Mouse (Mus musculus) liver, adult 2 months (tissue): ENCODE results near the gene Zbed5. TPM values are rescaled to one million over a fixed set of nuclear protein-coding genes. Genes with fewer than 3 reads are reported as not detected.

ENCODE experiments used
- DNase-seq: peaks from one replicate; pipeline ENCODE4 v3.0.0-alpha.2; 2011; ENCODE audit warnings: low read depth, low spot score; ENCODE audit errors: extremely low read depth
- H3K27ac ChIP-seq: fragments of 200-500 bp; replicated peaks from 2 replicates; pipeline ENCODE4 v1.5.1; 2012; ENCODE audit warnings: low read depth, mild to moderate bottlenecking, control low read depth, inconsistent platforms, low read length; ENCODE audit not compliant: insufficient read depth
- H3K27me3 ChIP-seq: fragments of 200-500 bp; 2 replicates; pipeline ENCODE4 v1.6.1; 2012; ENCODE audit warnings: mild to moderate bottlenecking, moderate library complexity, low read length, inconsistent platforms; ENCODE audit not compliant: control insufficient read depth, insufficient read depth
- H3K36me3 ChIP-seq: fragments of 200-500 bp; 2 replicates; pipeline ENCODE4 v1.6.1; 2012; ENCODE audit warnings: low read length, inconsistent platforms; ENCODE audit not compliant: control insufficient read depth, insufficient read depth
- H3K4me1 ChIP-seq: fragments of 200-500 bp; 2 replicates; pipeline ENCODE4 v1.6.1; 2011; ENCODE audit warnings: low read length; ENCODE audit not compliant: control insufficient read depth, insufficient read depth
- H3K4me3 ChIP-seq: fragments of 200-500 bp; 2 replicates; pipeline ENCODE4 v1.5.1; 2011; ENCODE audit warnings: low read depth, mild to moderate bottlenecking, control low read depth, low read length, moderate library complexity; ENCODE audit not compliant: insufficient read depth
- H3K79me2 ChIP-seq: fragments of 200-500 bp; 2 replicates; pipeline ENCODE4 v1.6.1; 2012; ENCODE audit warnings: inconsistent platforms, mild to moderate bottlenecking, low read length, moderate library complexity; ENCODE audit not compliant: control insufficient read depth, insufficient read depth
- H3K9ac ChIP-seq: fragments of 200-500 bp; 2 replicates; pipeline ENCODE4 v1.6.1; 2012; ENCODE audit warnings: low read depth, mild to moderate bottlenecking, control low read depth, inconsistent platforms, low read length
- CTCF ChIP-seq: fragments of 200-500 bp; IDR thresholded peaks from 2 replicates; pipeline ENCODE4 v1.5.1; 2011; ENCODE audit warnings: low read depth, low read length, control low read depth
- POLR2A ChIP-seq: fragments of 200-500 bp; IDR thresholded peaks from 2 replicates; pipeline ENCODE4 v1.6.1; 2011; ENCODE audit warnings: low read length, control low read depth; ENCODE audit not compliant: insufficient read depth; ENCODE audit errors: extremely low read depth
- WGBS: fragments of 180-500 bp; shearing (Covaris S2); methylation state at CpG from one replicate; pipeline ENCODE4 v1.1.7; 2018; 5-methylcytosine and 5-hydroxymethylcytosine counted together
- polyA plus RNA-seq: library from polyadenylated mRNA; depleted of rRNA; stranded (reverse); fragments of >200 nt; gene quantifications from 2 replicates; pipeline ENCODE4 v1.2.3, GENCODE M21; 2012; rRNA removed
- total RNA-seq: library from RNA; depleted of rRNA; stranded (reverse); fragments of >200 nt; gene quantifications from 2 replicates; pipeline ENCODE4 v1.2.3, GENCODE M21; 2014; rRNA removed

Zbed5 gene
- total and polyA plus RNA-seq, 2 experiments, result 0.62 to 5.8 TPM

- 74% methylated on average over 1 of the region's 1 CpGs for WGBS
- no peak for DNase-seq
- H3K36me3 ChIP-seq, result peaks cover 5% of the 10 kb centered on the region; the same call in 1 of the 2 replicates
- no peak overlapping the region for H3K27ac ChIP-seq
- no peak overlapping the region for H3K9ac ChIP-seq
- H3K4me3 ChIP-seq, result no peak overlapping the region
- peaks cover 3% of the 10 kb centered on the region; the same call in 1 of the 2 replicates for H3K4me1 ChIP-seq
- peaks cover 16% of the 10 kb centered on the region; the same call in 1 of the 2 replicates for H3K79me2 ChIP-seq
- no peaks in the 10 kb centered on the region for H3K27me3 ChIP-seq
- TF ChIP-seq CTCF (no peak), POLR2A (no peak)
Measured at GRCm38 (mm10) chr5:129943402-129943801, 47.9 kb downstream of the Zbed5 start.

- H3K79me2 ChIP-seq, result peaks cover 26% of the 10 kb centered on the region; the same call in 1 of the 2 replicates
- no peaks in the 10 kb centered on the region for H3K27me3 ChIP-seq
- no peak for DNase-seq
- no peak overlapping the region for H3K27ac ChIP-seq
- no peak overlapping the region for H3K9ac ChIP-seq
- peaks cover 5% of the 10 kb centered on the region; the same call in 1 of the 2 replicates for H3K36me3 ChIP-seq
- H3K4me1 ChIP-seq, result peaks cover 9% of the 10 kb centered on the region
- TF ChIP-seq POLR2A, result no peak
- TF ChIP-seq CTCF, result no peak
- H3K4me3 ChIP-seq, result no peak overlapping the region
- 97% methylated on average over 2 of the region's 2 CpGs for WGBS
Measured at GRCm38 (mm10) chr5:129947528-129948033, 52.1 kb downstream of the Zbed5 start.

GRCm38 (mm10) chr5:129952143-129952542 lies 56.6 kb downstream of the Zbed5 start:
- WGBS, result 86% methylated on average over 4 of the region's 4 CpGs
- no peak overlapping the region for H3K27ac ChIP-seq
- H3K4me3 ChIP-seq, result no peak overlapping the region
- H3K9ac ChIP-seq, result no peak overlapping the region
- peaks cover 14% of the 10 kb centered on the region for H3K4me1 ChIP-seq
- no peak for DNase-seq
- H3K27me3 ChIP-seq, result no peaks in the 10 kb centered on the region
- H3K79me2 ChIP-seq, result peaks cover 25% of the 10 kb centered on the region; the same call in 1 of the 2 replicates
- H3K36me3 ChIP-seq, result 0 out of 2 replicates have a peak, but pooled peaks cover 5% of the 10 kb centered on the region
- TF ChIP-seq CTCF (no peak), POLR2A (no peak)

Other genes starting within 250 kb of the Zbed5 start
- gene Zfp11, start 225.6 kb upstream of the Zbed5 start, total RNA-seq, result 0.74 TPM in 2 replicates
- 0.58 and 0.61 TPM in 2 replicates for gene Zfp11, start 225.6 kb upstream of the Zbed5 start, polyA plus RNA-seq
- not detected in 2 replicates for gene Sept14, start 187.2 kb upstream of the Zbed5 start, total RNA-seq
- gene Sept14, start 187.2 kb upstream of the Zbed5 start, polyA plus RNA-seq, result not detected in 2 replicates
- 55.5 and 60.8 TPM in 2 replicates for gene Mrps17, start 180.2 kb upstream of the Zbed5 start, total RNA-seq
- 78.0 and 94.6 TPM in 2 replicates for gene Mrps17, start 180.2 kb upstream of the Zbed5 start, polyA plus RNA-seq
- gene Nipsnap2, start 170.7 kb upstream of the Zbed5 start, total RNA-seq, result 15.0 and 15.2 TPM in 2 replicates
- 10.8 and 15.0 TPM in 2 replicates for gene Nipsnap2, start 170.7 kb upstream of the Zbed5 start, polyA plus RNA-seq
- gene Psph, start 108.3 kb upstream of the Zbed5 start, total RNA-seq, result 4.1 and 9.8 TPM in 2 replicates
- 8.3 and 11.0 TPM in 2 replicates for gene Psph, start 108.3 kb upstream of the Zbed5 start, polyA plus RNA-seq
- 5.8 and 6.0 TPM in 2 replicates for gene Sumf2, start 48.7 kb upstream of the Zbed5 start, total RNA-seq
- 8.9 and 10.2 TPM in 2 replicates for gene Sumf2, start 48.7 kb upstream of the Zbed5 start, polyA plus RNA-seq
- 1,393 and 1,612 TPM in 2 replicates for gene Chchd2, start 8.3 kb upstream of the Zbed5 start, total RNA-seq
- gene Chchd2, start 8.3 kb upstream of the Zbed5 start, polyA plus RNA-seq, result 1,062 and 1,287 TPM in 2 replicates
- 0.13 and 0.28 TPM in 2 replicates for gene Phkg1, start 2.8 kb downstream of the Zbed5 start, total RNA-seq
- gene Phkg1, start 2.8 kb downstream of the Zbed5 start, polyA plus RNA-seq, result 0.07 and 0.15 TPM in 2 replicates
- gene Nupr1l, start 12.8 kb downstream of the Zbed5 start, total RNA-seq, result 0.54 and 2.2 TPM in 2 replicates
- gene Nupr1l, start 12.8 kb downstream of the Zbed5 start, polyA plus RNA-seq, result 1.2 and 2.2 TPM in 2 replicates
- 20.3 and 24.3 TPM in 2 replicates for gene Vkorc1l1, start 46.2 kb downstream of the Zbed5 start, total RNA-seq
- 14.4 and 14.6 TPM in 2 replicates for gene Vkorc1l1, start 46.2 kb downstream of the Zbed5 start, polyA plus RNA-seq
- 13.6 and 21.1 TPM in 2 replicates for gene Gusb, start 107.3 kb downstream of the Zbed5 start, total RNA-seq
- 17.6 and 18.6 TPM in 2 replicates for gene Gusb, start 107.3 kb downstream of the Zbed5 start, polyA plus RNA-seq
- 683 and 898 TPM in 2 replicates for gene Asl, start 133.5 kb downstream of the Zbed5 start, total RNA-seq
- 622 and 696 TPM in 2 replicates for gene Asl, start 133.5 kb downstream of the Zbed5 start, polyA plus RNA-seq
- gene Crcp, start 133.6 kb downstream of the Zbed5 start, total RNA-seq, result 27.8 and 33.6 TPM in 2 replicates
- 11.8 and 14.7 TPM in 2 replicates for gene Crcp, start 133.6 kb downstream of the Zbed5 start, polyA plus RNA-seq
- 15.6 and 20.1 TPM in 2 replicates for gene Tpst1, start 177.6 kb downstream of the Zbed5 start, total RNA-seq
- 9.3 and 10.8 TPM in 2 replicates for gene Tpst1, start 177.6 kb downstream of the Zbed5 start, polyA plus RNA-seq
- 2.0 and 2.8 TPM in 2 replicates for gene Kctd7, start 249.1 kb downstream of the Zbed5 start, total RNA-seq
- gene Kctd7, start 249.1 kb downstream of the Zbed5 start, polyA plus RNA-seq, result 3.6 and 4.0 TPM in 2 replicates